Mouse (Mus musculus) neural tube, embryonic 15.5 days (tissue): ENCODE measurements around the gene 5730522E02Rik. TPM values are rescaled to one million over a fixed set of nuclear protein-coding genes. Genes with fewer than 3 reads are reported as not detected.

Experiments
- ATAC-seq: fragments of 200-750 bp; cut with Nextera tagmentation; 2 replicates; pipeline ENCODE4 v1.8.0; 2017; ENCODE audit warnings: mild to moderate bottlenecking, moderate TSS enrichment, moderate library complexity; ENCODE audit not compliant: low FRiP score
- H3K27ac ChIP-seq: fragments of 300-500 bp; sonication (generic); replicated peaks from 2 replicates; pipeline ENCODE4 v1.5.1; 2015; ENCODE audit warnings: mild to moderate bottlenecking, inconsistent platforms
- H3K27me3 ChIP-seq: fragments of 300-500 bp; sonication (generic); replicated peaks from 2 replicates; pipeline ENCODE4 v1.6.1; 2015; ENCODE audit warnings: inconsistent platforms
- H3K36me3 ChIP-seq: fragments of 300-500 bp; sonication (generic); 2 replicates; pipeline ENCODE4 v1.6.1; 2015; ENCODE audit warnings: inconsistent platforms
- H3K4me1 ChIP-seq: fragments of 300-500 bp; sonication (generic); 2 replicates; pipeline ENCODE4 v1.6.1; 2015; ENCODE audit warnings: inconsistent platforms
- H3K4me2 ChIP-seq: fragments of 300-500 bp; sonication (generic); 2 replicates; pipeline ENCODE4 v1.6.1; 2015; ENCODE audit warnings: inconsistent platforms, mild to moderate bottlenecking, moderate library complexity
- H3K4me3 ChIP-seq: fragments of 300-500 bp; sonication (generic); replicated peaks from 2 replicates; pipeline ENCODE4 v1.5.1; 2015; ENCODE audit warnings: mild to moderate bottlenecking, inconsistent platforms
- H3K9ac ChIP-seq: fragments of 300-500 bp; sonication (generic); replicated peaks from 2 replicates; pipeline ENCODE4 v1.6.1; 2015; ENCODE audit warnings: mild to moderate bottlenecking, inconsistent platforms
- H3K9me3 ChIP-seq: fragments of 300-500 bp; sonication (generic); replicated peaks from 2 replicates; pipeline ENCODE4 v1.6.1; 2016; ENCODE audit warnings: inconsistent platforms
- WGBS: fragments of 180-500 bp; shearing (Covaris S2); methylation state at CpG from one replicate; pipeline ENCODE4 v1.1.7; 2015; ENCODE audit warnings: mixed read lengths; 5-methylcytosine and 5-hydroxymethylcytosine counted together
- polyA plus RNA-seq: library from polyadenylated mRNA; unstranded; fragments of >200 nt; fragmentation: Nextera tagmentation; extraction: Ambion mirVana; gene quantifications from 2 replicates; pipeline ENCODE4 v1.2.1, GENCODE M21; 2015

5730522E02Rik gene
- polyA plus RNA-seq, 1 experiment from 2014 or later: 15.0 TPM

DNA sequence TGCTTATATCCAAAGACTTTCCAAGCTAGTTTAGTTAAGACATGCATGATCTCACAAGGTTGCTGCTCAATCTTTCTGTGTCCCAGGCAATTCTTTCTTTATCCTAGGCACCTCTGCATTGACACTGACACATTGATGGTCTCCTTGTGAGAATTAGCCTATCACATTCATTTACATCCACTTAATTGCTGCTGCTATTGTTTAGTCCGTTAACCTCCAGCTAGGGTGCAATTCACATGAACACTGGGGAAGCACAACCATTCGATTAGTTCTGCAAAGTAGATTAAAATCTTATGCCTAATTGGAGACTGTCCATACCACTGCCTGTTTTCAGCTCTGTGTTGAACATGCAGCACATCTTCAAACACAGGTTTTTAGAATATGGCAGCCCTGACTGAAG, 603.7 kb downstream of the 5730522E02Rik start:
- ATAC-seq: peak; percentile 38; the same call in 1 of the 2 replicates
- H3K27ac ChIP-seq: no peak overlapping the region
- WGBS: 10% methylated on average over 2 of the region's 2 CpGs
- no peaks in the 10 kb centered on the region for H3K27me3 ChIP-seq
- no peaks in the 10 kb centered on the region for H3K36me3 ChIP-seq
- H3K4me2 ChIP-seq: no peak overlapping the region
- H3K9me3 ChIP-seq: no peaks in the 10 kb centered on the region
- H3K4me1 ChIP-seq: peaks cover 9% of the 10 kb centered on the region
- no peak overlapping the region for H3K4me3 ChIP-seq
- H3K9ac ChIP-seq: no peak overlapping the region

DNA sequence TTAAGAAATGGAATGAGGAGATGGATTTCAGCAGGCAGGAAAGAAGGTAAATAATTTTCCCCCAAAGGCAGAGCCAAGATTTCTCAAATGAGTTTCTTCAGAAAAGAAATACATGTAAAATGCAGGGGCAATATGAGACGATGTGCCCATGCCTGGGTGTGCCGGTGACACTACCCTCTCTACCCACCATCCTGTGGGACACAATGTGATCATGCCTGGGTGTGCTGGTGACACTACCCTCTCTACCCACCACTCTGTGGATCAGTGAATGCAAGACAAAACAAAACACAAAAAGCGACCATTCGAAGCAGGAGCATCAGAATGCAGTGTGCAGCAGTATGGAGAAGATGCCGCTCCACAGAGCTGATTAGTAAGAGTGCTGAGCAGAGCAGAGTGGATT, 610.5 kb downstream of the 5730522E02Rik start:
- Histone ChIP-seq H3K27me3 (no peaks in the 10 kb centered on the region), H3K9me3 (no peaks in the 10 kb centered on the region), H3K4me3 (no peak overlapping the region), H3K9ac (no peak overlapping the region), H3K4me1 (no peaks in the 10 kb centered on the region), H3K27ac (no peak overlapping the region), H3K4me2 (no peak overlapping the region), H3K36me3 (no peaks in the 10 kb centered on the region)
- whole genome bisulfite sequencing: 90% methylated on average over 5 of the region's 5 CpGs
- ATAC-seq: no peak; the same call in 1 of the 2 replicates

- H3K27me3 ChIP-seq: no peaks in the 10 kb centered on the region
- 0 out of 2 replicates have a peak, but pooled peaks cover 4% of the 10 kb centered on the region for H3K4me1 ChIP-seq
- no peak for ATAC-seq
- no peak overlapping the region for H3K4me3 ChIP-seq
- no peak overlapping the region for H3K27ac ChIP-seq
- no peaks in the 10 kb centered on the region for H3K36me3 ChIP-seq
- H3K9me3 ChIP-seq: no peaks in the 10 kb centered on the region
- H3K4me2 ChIP-seq: no peak overlapping the region
- H3K9ac ChIP-seq: no peak overlapping the region
- 70% methylated on average over 6 of the region's 6 CpGs for WGBS
Observed at GRCm38 (mm10) chr11:25595303-25595702, 615.3 kb downstream of the 5730522E02Rik start.

GRCm38 (mm10) chr11:25594780-25595179, 615.8 kb downstream of the 5730522E02Rik start:
- no peak for ATAC-seq

GRCm38 (mm10) chr11:25592268-25592667, 618.3 kb downstream of the 5730522E02Rik start:
- H3K9me3 ChIP-seq: no peaks in the 10 kb centered on the region
- no peaks in the 10 kb centered on the region for H3K36me3 ChIP-seq
- H3K4me1 ChIP-seq: 0 out of 2 replicates have a peak, but pooled peaks cover 4% of the 10 kb centered on the region
- H3K27me3 ChIP-seq: no peaks in the 10 kb centered on the region
- WGBS: 9% methylated on average over 3 of the region's 3 CpGs
- H3K27ac ChIP-seq: no peak overlapping the region
- ATAC-seq: no peak
- H3K9ac ChIP-seq: no peak overlapping the region
- no peak overlapping the region for H3K4me2 ChIP-seq
- H3K4me3 ChIP-seq: no peak overlapping the region

More at GRCm38 (mm10) chr11:25594780-25595179, 615.8 kb downstream of the 5730522E02Rik start:
- 55% methylated on average over 3 of the region's 3 CpGs for WGBS
- 0 out of 2 replicates have a peak, but pooled peaks cover 4% of the 10 kb centered on the region for H3K4me1 ChIP-seq
- H3K9ac ChIP-seq: no peak overlapping the region
- no peak overlapping the region for H3K27ac ChIP-seq
- H3K4me3 ChIP-seq: no peak overlapping the region
- H3K27me3 ChIP-seq: no peaks in the 10 kb centered on the region
- no peak overlapping the region for H3K4me2 ChIP-seq
- no peaks in the 10 kb centered on the region for H3K9me3 ChIP-seq
- H3K36me3 ChIP-seq: no peaks in the 10 kb centered on the region

DNA sequence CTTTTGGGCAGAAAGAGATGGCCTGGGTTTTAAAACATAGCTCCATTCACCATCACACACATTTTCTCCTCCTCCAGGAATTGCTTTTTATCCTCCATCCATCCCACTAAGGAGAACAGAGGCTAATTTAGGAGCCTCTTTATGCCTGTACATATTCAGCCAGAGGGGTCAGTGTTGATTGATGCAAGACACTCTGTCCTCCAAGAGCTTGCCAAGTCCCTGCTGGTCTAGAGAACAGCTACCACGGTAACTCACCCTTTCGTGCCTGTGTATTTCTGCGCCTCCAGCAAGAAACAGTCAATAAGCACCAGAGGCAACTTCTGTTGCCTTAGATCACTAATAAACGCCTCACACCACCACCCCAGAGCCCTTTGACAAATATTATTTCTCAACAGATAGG, 620.3 kb downstream of the 5730522E02Rik start:
- Histone ChIP-seq H3K4me3 (no peak overlapping the region), H3K9me3 (no peaks in the 10 kb centered on the region), H3K4me1 (0 out of 2 replicates have a peak, but pooled peaks cover 4% of the 10 kb centered on the region), H3K27me3 (no peaks in the 10 kb centered on the region), H3K4me2 (no peak overlapping the region), H3K9ac (no peak overlapping the region), H3K36me3 (no peaks in the 10 kb centered on the region), H3K27ac (no peak overlapping the region)
- no peak for ATAC-seq
- 63% methylated on average over 4 of the region's 4 CpGs for WGBS

- H3K9me3 ChIP-seq: no peaks in the 10 kb centered on the region
- no peak for ATAC-seq
- 71% methylated on average over 1 of the region's 1 CpGs for WGBS
- H3K4me1 ChIP-seq: 0 out of 2 replicates have a peak, but pooled peaks cover 4% of the 10 kb centered on the region
- no peak overlapping the region for H3K27ac ChIP-seq
- H3K4me2 ChIP-seq: no peak overlapping the region
- H3K9ac ChIP-seq: no peak overlapping the region
- H3K36me3 ChIP-seq: no peaks in the 10 kb centered on the region
- H3K27me3 ChIP-seq: no peaks in the 10 kb centered on the region
- no peak overlapping the region for H3K4me3 ChIP-seq
Observed at GRCm38 (mm10) chr11:25589509-25589908, 621.1 kb downstream of the 5730522E02Rik start.

DNA sequence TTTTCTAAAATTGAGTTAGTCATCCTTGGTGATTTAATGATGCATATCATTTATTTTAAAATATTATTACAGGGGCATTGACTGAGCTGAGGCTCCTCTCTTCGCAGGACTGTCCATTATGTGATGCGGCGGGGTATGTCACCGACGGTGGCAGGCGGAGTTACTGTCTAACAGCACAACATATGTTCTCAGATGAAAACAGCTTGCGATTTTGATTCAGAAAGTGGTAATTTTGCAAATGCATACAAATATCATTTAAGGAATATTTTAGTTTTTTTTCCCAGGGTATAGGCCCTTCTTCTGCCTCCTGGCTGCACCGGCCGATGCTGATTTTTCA, 636.5 kb downstream of the 5730522E02Rik start:
- Histone ChIP-seq H3K9me3 (no peaks in the 10 kb centered on the region), H3K27me3 (no peaks in the 10 kb centered on the region), H3K4me2 (no peak overlapping the region), H3K36me3 (no peaks in the 10 kb centered on the region), H3K4me3 (no peak overlapping the region), H3K27ac (no peak overlapping the region), H3K4me1 (no peaks in the 10 kb centered on the region), H3K9ac (no peak overlapping the region)
- WGBS: 74% methylated on average over 9 of the region's 9 CpGs
- no peak for ATAC-seq

DNA sequence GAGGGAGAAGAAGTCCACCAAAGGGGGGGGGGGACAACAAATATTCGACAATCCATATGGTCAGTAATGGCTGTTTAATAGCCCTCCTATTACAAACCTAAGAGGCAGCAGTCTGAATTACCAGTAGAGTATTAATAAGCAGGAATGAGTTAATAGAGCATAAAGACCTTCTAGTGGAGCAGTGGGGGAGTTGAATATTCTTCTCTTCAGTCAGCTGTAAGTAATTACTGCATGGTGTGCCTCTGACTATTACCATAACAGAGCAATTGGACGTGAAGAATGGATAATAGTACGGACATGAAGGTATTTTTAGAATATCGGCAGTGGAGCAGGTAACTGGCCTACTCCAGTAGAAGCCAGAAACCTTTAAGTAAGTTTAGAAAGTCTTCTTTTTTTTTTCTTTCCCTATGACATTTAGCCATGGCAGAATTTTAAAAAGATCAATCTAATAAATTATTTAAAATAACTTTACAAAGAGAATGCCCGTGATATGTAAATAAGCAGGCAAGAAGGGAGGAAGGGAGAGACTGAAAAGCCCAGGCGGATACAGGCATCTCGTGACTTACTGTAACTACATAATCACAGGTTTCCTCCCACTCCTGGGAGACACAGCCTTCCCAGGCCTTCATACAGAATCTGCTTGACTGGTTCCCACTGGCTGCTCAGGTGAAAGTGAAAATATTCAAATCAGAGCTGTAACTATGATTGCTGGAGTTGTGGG, 637.0 kb downstream of the 5730522E02Rik start:
- Histone ChIP-seq H3K27me3 (no peaks in the 10 kb centered on the region), H3K4me3 (no peak overlapping the region), H3K36me3 (no peaks in the 10 kb centered on the region), H3K4me1 (no peaks in the 10 kb centered on the region), H3K27ac (no peak overlapping the region), H3K9ac (no peak overlapping the region), H3K9me3 (no peaks in the 10 kb centered on the region), H3K4me2 (no peak overlapping the region)
- WGBS: 38% methylated on average over 7 of the region's 7 CpGs
- peak; percentile 14; the same call in 1 of the 2 replicates for ATAC-seq

DNA sequence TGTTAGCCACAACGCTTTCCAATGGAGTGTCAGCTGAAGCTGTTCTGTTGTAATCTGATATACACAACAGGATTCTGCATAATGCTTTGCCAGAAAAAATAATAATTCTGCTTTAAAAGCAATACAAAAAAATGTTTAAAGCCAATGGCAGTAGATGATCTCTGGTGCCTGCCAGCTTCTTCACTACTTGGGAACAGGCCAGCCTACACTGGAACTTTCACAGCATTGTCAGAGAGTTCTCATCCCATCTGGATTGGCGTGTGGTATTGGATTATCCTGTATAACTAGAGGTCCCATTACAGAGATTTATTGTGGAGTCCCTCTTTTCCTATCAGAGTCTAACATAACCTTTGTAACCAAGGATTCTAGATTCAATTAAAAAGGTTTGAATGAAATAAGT, 639.2 kb downstream of the 5730522E02Rik start:
- Histone ChIP-seq H3K4me2 (no peak overlapping the region), H3K27me3 (no peaks in the 10 kb centered on the region), H3K9me3 (no peaks in the 10 kb centered on the region), H3K27ac (no peak overlapping the region), H3K36me3 (no peaks in the 10 kb centered on the region), H3K4me3 (no peak overlapping the region), H3K4me1 (no peaks in the 10 kb centered on the region), H3K9ac (no peak overlapping the region)
- 75% methylated on average over 2 of the region's 2 CpGs for WGBS
- no peak for ATAC-seq
